Mouse (Mus musculus) thymus, adult 2 months (tissue): ENCODE results near the gene Sln.

ENCODE experiments used
- CTCF ChIP-seq: fragments of 200-500 bp; IDR thresholded peaks from 2 replicates; pipeline ENCODE4 v1.5.1; 2012; ENCODE audit warnings: mild to moderate bottlenecking, control low read depth, low read length, moderate library complexity, borderline replicate concordance; ENCODE audit not compliant: control insufficient read depth, poor library complexity, insufficient read depth; ENCODE audit errors: extremely low read depth
- POLR2A ChIP-seq: fragments of 200-500 bp; IDR thresholded peaks from 2 replicates; pipeline ENCODE4 v1.6.1; 2012; ENCODE audit warnings: mild to moderate bottlenecking, low read length, control low read depth, moderate library complexity; ENCODE audit not compliant: control insufficient read depth, poor library complexity, insufficient read depth; ENCODE audit errors: extremely low read depth

DNA sequence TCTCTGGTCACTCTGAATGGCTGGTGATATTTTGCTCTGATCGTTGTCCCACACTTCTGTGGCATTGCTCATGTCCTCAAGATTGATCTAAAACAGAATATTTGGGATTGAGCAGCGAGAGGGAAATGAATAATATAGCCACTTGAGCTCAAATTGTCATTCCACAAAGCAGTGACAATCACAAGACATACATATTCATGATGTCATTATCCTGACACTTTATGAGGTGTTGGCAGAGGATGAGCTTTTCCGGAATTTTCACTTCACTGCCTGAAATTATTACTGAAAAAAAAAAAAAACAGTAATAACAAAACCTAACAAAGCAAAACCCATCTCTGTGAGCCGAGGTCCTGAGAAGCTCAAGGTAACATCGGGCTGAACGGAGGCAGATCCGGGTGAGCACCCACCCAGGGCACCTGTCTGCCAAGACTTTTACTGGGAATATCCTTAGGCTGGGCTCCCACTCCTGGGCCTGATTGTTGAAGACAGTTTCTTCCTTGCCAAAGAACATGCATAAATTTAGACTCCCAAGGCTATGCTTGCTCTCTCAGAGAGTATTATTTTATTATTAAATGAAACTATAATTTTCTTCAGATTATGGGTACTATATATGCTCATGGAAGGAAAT is 53.4 kb downstream of the Sln start:
- TF ChIP-seq POLR2A (no peak), CTCF (no peak)
